Mouse (Mus musculus) heart, postnatal 0 days (tissue): ENCODE measurements at regions not wholly inside any gene's neighbourhood (a gene's known extent, or its start where the extent isn't known, plus 50 kb on each side); places are given as distances from the start of the nearest gene placed in this dataset. TPM values are rescaled to one million over a fixed set of nuclear protein-coding genes. Genes with fewer than 3 reads are reported as not detected.

ENCODE experiments used
- ATAC-seq: fragments of 200-750 bp; cut with Nextera tagmentation; 2 replicates; pipeline ENCODE4 v1.8.0; 2017; ENCODE audit warnings: low read depth, moderate number of reproducible peaks, moderate library complexity; ENCODE audit not compliant: insufficient read depth
- DNase-seq: peaks from one replicate; pipeline ENCODE4 v3.0.0-alpha.2; 2016; ENCODE audit warnings: low spot score
- H3K27ac ChIP-seq: fragments of 300-500 bp; sonication (generic); 2 replicates; pipeline ENCODE4 v1.5.1; 2014; ENCODE audit warnings: low read depth, mild to moderate bottlenecking
- H3K27me3 ChIP-seq: fragments of 300-500 bp; sonication (generic); 2 replicates; pipeline ENCODE4 v1.6.1; 2014; ENCODE audit warnings: low read length, mixed read lengths; ENCODE audit not compliant: control insufficient read depth, insufficient read depth
- H3K36me3 ChIP-seq: fragments of 300-500 bp; sonication (generic); replicated peaks from 2 replicates; pipeline ENCODE4 v1.6.1; 2014; ENCODE audit warnings: low read length, mixed read lengths; ENCODE audit not compliant: control insufficient read depth, insufficient read depth
- H3K4me1 ChIP-seq: fragments of 300-500 bp; sonication (generic); 2 replicates; pipeline ENCODE4 v1.6.1; 2014; ENCODE audit warnings: antibody characterized with exemption; ENCODE audit not compliant: control insufficient read depth, insufficient read depth
- H3K4me2 ChIP-seq: fragments of 300-500 bp; sonication (generic); 2 replicates; pipeline ENCODE4 v1.6.1; 2014; ENCODE audit warnings: low read depth, mild to moderate bottlenecking, low read length, moderate library complexity
- H3K4me3 ChIP-seq: fragments of 300-500 bp; sonication (generic); 2 replicates; pipeline ENCODE4 v1.5.1; 2014; ENCODE audit warnings: low read depth, low read length
- H3K9ac ChIP-seq: fragments of 300-500 bp; sonication (generic); replicated peaks from 2 replicates; pipeline ENCODE4 v1.6.1; 2014; ENCODE audit warnings: low read depth, low read length, mixed read lengths
- H3K9me3 ChIP-seq: fragments of 300-500 bp; sonication (generic); replicated peaks from 2 replicates; pipeline ENCODE4 v1.6.1; 2016; ENCODE audit warnings: low read length; ENCODE audit not compliant: control insufficient read depth
- CTCF ChIP-seq: IDR thresholded peaks from 2 replicates; pipeline ENCODE4 v1.5.1; 2016; ENCODE audit warnings: antibody characterized with exemption, control low read depth, low read depth
- EP300 ChIP-seq: IDR thresholded peaks from 2 replicates; pipeline ENCODE4 v1.6.1; 2016; ENCODE audit warnings: antibody characterized with exemption, low read depth
- WGBS: fragments of 180-500 bp; shearing (Covaris S2); extraction: QIAGEN DNeasy Blood & Tissue Kit; methylation state at CpG from one replicate; pipeline ENCODE4 v1.1.7; 2014; 5-methylcytosine and 5-hydroxymethylcytosine counted together
- microRNA-seq: library from miRNA; unstranded; fragments of <30 nt; microRNA quantifications from one replicate; pipeline ENCODE4, GENCODE M21; 2016

DNA sequence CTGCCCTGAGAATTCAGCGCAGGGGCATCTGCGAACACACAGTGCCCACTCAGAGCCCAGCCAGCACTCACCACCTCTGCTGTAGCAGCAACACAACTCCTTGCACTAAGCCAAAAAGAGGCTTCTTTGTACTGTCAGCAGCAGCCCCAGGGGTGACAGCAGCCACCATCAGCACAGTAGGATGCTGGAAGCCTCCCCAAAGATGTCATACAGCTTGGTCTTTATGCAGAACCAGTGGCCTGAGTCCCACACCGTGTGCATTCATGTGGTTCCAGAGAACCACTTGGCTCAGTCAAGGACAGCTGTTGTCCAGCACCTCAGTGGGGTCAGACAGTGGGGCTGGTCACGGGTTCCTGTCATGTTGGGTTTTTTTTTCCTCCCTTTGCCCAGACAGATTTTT is 98.6 kb upstream of the Mc3r start:
- Histone ChIP-seq H3K4me3 (no peak overlapping the region), H3K4me2 (no peak overlapping the region), H3K4me1 (no peaks in the 10 kb centered on the region), H3K9me3 (peaks cover 5% of the 10 kb centered on the region; the same call in 1 of the 2 replicates), H3K27me3 (no peaks in the 10 kb centered on the region), H3K27ac (no peak overlapping the region), H3K36me3 (no peaks in the 10 kb centered on the region), H3K9ac (no peak overlapping the region)
- 76% methylated on average over 4 of the region's 4 CpGs for WGBS
- no peak for ATAC-seq
- TF ChIP-seq CTCF: no peak
- no peak for TF ChIP-seq EP300
- DNase-seq: no peak

DNA sequence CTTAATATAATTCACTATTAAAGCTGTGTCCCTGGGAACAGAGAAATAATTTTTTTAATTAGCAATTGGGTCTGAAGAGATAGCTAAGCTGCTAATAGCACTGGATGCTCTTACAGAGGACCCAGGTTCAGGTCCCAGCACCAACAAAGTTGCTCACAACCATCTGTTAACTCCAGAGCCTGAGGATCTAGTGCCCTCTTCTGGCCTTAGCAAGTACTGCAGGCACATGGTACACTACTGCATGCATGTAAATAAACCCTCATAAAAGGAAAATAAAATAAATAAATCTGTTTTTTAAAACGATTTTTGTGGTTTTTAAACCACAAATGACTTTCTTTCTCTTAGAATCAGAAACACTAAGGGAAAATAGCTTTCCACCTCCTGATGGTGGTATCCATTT is 97.4 kb upstream of the Mc3r start:
- Histone ChIP-seq H3K4me2 (no peak overlapping the region), H3K27me3 (no peaks in the 10 kb centered on the region), H3K36me3 (no peaks in the 10 kb centered on the region), H3K4me1 (no peaks in the 10 kb centered on the region), H3K9me3 (peaks cover 5% of the 10 kb centered on the region; the same call in 1 of the 2 replicates), H3K9ac (no peak overlapping the region), H3K27ac (no peak overlapping the region), H3K4me3 (no peak overlapping the region)
- ATAC-seq (no peak), DNase-seq (no peak)
- TF ChIP-seq CTCF (no peak), EP300 (no peak)
- 39% methylated on average over 1 of the region's 1 CpGs for WGBS

DNA sequence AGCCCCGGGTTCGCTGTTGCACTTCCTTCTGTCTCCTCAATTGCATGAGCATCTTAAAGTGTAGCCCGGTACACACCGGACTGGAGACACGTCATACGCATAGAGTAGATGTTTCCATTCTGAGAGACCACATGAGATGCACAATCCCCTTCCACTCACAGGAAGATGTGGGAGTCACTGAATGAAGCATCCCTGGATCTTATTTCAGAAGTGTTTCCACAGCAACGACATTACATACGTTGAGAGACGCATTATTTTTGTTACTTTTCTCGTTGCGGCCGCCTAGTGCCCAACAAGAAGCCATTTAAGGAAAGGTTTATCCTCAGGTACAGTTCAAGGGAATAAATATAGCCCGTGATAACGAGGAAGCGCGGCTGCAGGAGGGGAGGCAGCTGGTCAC is 88.4 kb upstream of the Mc3r start:
- H3K4me3 ChIP-seq: no peak overlapping the region
- WGBS: 83% methylated on average over 16 of the region's 16 CpGs
- no peak overlapping the region for H3K9ac ChIP-seq
- H3K36me3 ChIP-seq: no peaks in the 10 kb centered on the region
- H3K27me3 ChIP-seq: no peaks in the 10 kb centered on the region
- H3K4me1 ChIP-seq: no peaks in the 10 kb centered on the region
- ATAC-seq (no peak), DNase-seq (no peak)
- TF ChIP-seq CTCF (no peak), EP300 (no peak)
- H3K27ac ChIP-seq: no peak overlapping the region
- no peak overlapping the region for H3K4me2 ChIP-seq
- H3K9me3 ChIP-seq: no peaks in the 10 kb centered on the region

DNA sequence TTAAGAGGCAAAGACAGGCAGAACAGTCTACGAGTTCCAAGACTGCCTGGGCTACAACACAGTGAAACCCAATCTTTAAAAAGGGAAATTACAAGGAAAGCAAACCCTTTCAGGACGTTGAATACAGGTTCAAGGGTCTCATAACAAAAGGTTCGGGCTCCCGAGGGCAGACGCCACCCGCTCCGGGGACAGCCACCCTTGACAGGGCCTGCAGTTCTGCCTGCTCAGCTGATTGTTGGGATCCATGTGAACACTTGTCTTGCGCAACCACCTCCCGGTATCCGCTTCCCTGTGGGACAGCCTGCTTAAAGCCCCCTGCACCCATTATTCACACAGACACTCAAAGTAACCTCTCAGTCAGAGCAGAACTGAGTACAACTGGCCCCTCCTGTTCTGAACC is 70.9 kb upstream of the Mc3r start:
- WGBS: 81% methylated on average over 10 of the region's 10 CpGs
- Histone ChIP-seq H3K9ac (no peak overlapping the region), H3K27me3 (no peaks in the 10 kb centered on the region), H3K4me3 (no peak overlapping the region), H3K36me3 (no peaks in the 10 kb centered on the region), H3K4me2 (no peak overlapping the region), H3K4me1 (no peaks in the 10 kb centered on the region), H3K27ac (no peak overlapping the region), H3K9me3 (no peaks in the 10 kb centered on the region)
- no peak for TF ChIP-seq CTCF
- TF ChIP-seq EP300: no peak
- ATAC-seq (no peak), DNase-seq (no peak)

DNA sequence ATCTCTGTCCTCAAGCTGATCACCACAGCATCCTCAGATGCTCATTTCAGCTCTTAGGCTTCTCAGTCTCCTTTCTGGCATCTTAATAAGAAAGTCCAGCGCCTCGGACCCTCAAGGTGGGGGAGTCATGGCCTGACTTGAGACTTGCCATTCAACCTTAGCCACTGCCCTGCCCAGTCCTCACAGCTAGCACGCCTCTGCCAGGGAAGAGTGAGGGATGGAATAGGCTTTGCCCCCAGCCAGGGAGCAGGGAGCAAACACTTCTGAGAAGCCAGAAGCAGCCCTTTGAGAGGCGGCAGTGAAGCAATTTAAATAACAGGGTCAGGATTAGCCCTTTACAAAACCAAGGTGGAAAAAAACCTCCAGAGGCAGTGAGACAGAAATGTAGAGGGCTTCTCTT is 69.0 kb upstream of the Mc3r start:
- Histone ChIP-seq H3K4me3 (no peak overlapping the region), H3K9ac (no peak overlapping the region), H3K27ac (no peak overlapping the region), H3K4me1 (no peaks in the 10 kb centered on the region), H3K4me2 (no peak overlapping the region), H3K36me3 (no peaks in the 10 kb centered on the region), H3K27me3 (no peaks in the 10 kb centered on the region), H3K9me3 (no peaks in the 10 kb centered on the region)
- DNase-seq (no peak), ATAC-seq (no peak)
- WGBS: 66% methylated on average over 4 of the region's 4 CpGs
- TF ChIP-seq CTCF: no peak
- TF ChIP-seq EP300: no peak

DNA sequence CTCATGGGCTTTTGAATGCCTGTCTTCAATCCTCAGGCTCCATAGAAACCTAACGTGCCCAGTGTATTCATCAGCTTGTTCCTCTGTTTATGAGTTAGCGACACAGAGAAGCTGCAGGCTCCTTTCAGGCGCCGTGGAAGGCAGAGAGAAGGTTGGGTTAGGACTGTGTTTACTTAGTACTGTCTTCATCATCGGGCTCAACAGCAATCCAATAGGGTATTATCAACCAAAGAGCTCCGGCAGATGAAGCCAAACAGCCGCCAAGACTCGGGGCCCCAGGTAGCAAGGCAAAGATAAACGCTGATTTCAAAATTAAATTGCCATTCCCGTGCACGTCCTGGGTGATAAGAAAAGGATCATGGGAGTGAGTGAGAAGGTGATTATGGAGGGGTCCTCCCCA is 50.5 kb upstream of the Mc3r start:
- Histone ChIP-seq H3K4me2 (no peak overlapping the region), H3K9me3 (no peaks in the 10 kb centered on the region), H3K9ac (no peak overlapping the region), H3K27me3 (no peaks in the 10 kb centered on the region), H3K4me3 (no peak overlapping the region), H3K36me3 (no peaks in the 10 kb centered on the region), H3K4me1 (no peaks in the 10 kb centered on the region), H3K27ac (no peak overlapping the region)
- ATAC-seq (no peak), DNase-seq (no peak)
- no peak for TF ChIP-seq EP300
- no peak for TF ChIP-seq CTCF
- 71% methylated on average over 11 of the region's 11 CpGs for WGBS

Small RNAs in the stretch of these regions (microRNA-seq; reads per million reads assigned to microRNA genes)
- not detected for gene Gm44301
